In genomic region chr7:135068887-135069286, GRCm38 (mm10) we compare ENCODE assay signal across 23 mouse cellular contexts.
"Had no signal": no experiment of that assay in that cellular context is flagged by ENCODE, and none has a peak within 500 bp of the region (broad histone marks: within the 10 kb centered on the region; RNA-seq: fewer than 3 reads in every experiment).

No protein-coding gene starts in this region.

- H3K9ac ChIP-seq: limb, embryonic 12.5 days; limb, embryonic 13.5 days; limb, embryonic 15.5 days; liver, embryonic 12.5 days; liver, embryonic 13.5 days; liver, embryonic 14.5 days; liver, embryonic 15.5 days; liver, postnatal 0 days; lung, embryonic 14.5 days; lung, embryonic 15.5 days; midbrain, embryonic 12.5 days; midbrain, embryonic 13.5 days; midbrain, embryonic 15.5 days; neural tube, embryonic 12.5 days had no signal

- H3K27me3 ChIP-seq: limb, embryonic 12.5 days; limb, embryonic 13.5 days; limb, embryonic 15.5 days; liver, embryonic 12.5 days; liver, embryonic 13.5 days; liver, embryonic 15.5 days; lung, embryonic 15.5 days; midbrain, embryonic 12.5 days; midbrain, embryonic 13.5 days; midbrain, embryonic 15.5 days; neural tube, embryonic 12.5 days had no signal

- H3K9me3 ChIP-seq: limb, embryonic 10.5 days; limb, embryonic 13.5 days; limb, embryonic 15.5 days; liver, embryonic 12.5 days; liver, embryonic 13.5 days; liver, embryonic 15.5 days; lung, embryonic 15.5 days; midbrain, embryonic 10.5 days; midbrain, embryonic 12.5 days; midbrain, embryonic 15.5 days had no signal

- H3K4me3 ChIP-seq: limb, embryonic 10.5 days; limb, embryonic 12.5 days; limb, embryonic 13.5 days; limb, embryonic 15.5 days; liver, embryonic 12.5 days; liver, embryonic 13.5 days; liver, embryonic 15.5 days; lung, embryonic 15.5 days; megakaryocyte, embryonic 14.5 days; midbrain, embryonic 10.5 days; midbrain, embryonic 12.5 days; midbrain, embryonic 13.5 days; midbrain, embryonic 15.5 days; myocyte; neural tube, embryonic 12.5 days had no signal

- ATAC-seq: liver, embryonic 12.5 days; liver, postnatal 0 days; lung, postnatal 0 days; midbrain, embryonic 13.5 days; midbrain, embryonic 15.5 days; midbrain, embryonic 16.5 days had no signal

- H3K27ac ChIP-seq: limb, embryonic 10.5 days; limb, embryonic 12.5 days; limb, embryonic 13.5 days; limb, embryonic 15.5 days; liver, embryonic 12.5 days; liver, embryonic 13.5 days; liver, embryonic 14.5 days; liver, embryonic 15.5 days; lung, embryonic 15.5 days; macrophage; midbrain, embryonic 10.5 days; midbrain, embryonic 12.5 days; midbrain, embryonic 13.5 days; midbrain, embryonic 15.5 days; neural tube, embryonic 12.5 days had no signal

- H3K4me1 ChIP-seq: limb, embryonic 10.5 days; limb, embryonic 12.5 days; limb, embryonic 15.5 days; liver, embryonic 12.5 days; liver, embryonic 13.5 days; liver, embryonic 15.5 days; lung, embryonic 15.5 days; midbrain, embryonic 15.5 days had no signal

- H3K4me2 ChIP-seq: limb, embryonic 12.5 days; limb, embryonic 13.5 days; limb, embryonic 15.5 days; liver, embryonic 11.5 days; liver, embryonic 12.5 days; liver, embryonic 13.5 days; liver, embryonic 15.5 days; lung, embryonic 14.5 days; lung, embryonic 15.5 days; midbrain, embryonic 11.5 days; midbrain, embryonic 12.5 days; midbrain, embryonic 13.5 days; midbrain, embryonic 15.5 days; neural tube, embryonic 12.5 days had no signal

- H3K36me3 ChIP-seq: limb, embryonic 13.5 days; liver, embryonic 12.5 days; liver, embryonic 13.5 days; liver, embryonic 15.5 days; midbrain, embryonic 10.5 days; midbrain, embryonic 12.5 days; midbrain, embryonic 13.5 days; midbrain, embryonic 15.5 days; neural tube, embryonic 12.5 days had no signal
